Mouse (Mus musculus) lung, postnatal 0 days (tissue): ENCODE data around the gene Mbd3l1. TPM values are rescaled to one million over a fixed set of nuclear protein-coding genes. Genes with fewer than 3 reads are reported as not detected.

ENCODE experiments used
- ATAC-seq: fragments of 200-750 bp; cut with Nextera tagmentation; 2 replicates; pipeline ENCODE4 v1.8.0; 2017; ENCODE audit warnings: moderate library complexity
- DNase-seq: peaks from one replicate; pipeline ENCODE4 v3.0.0-alpha.2; 2016; ENCODE audit warnings: low spot score
- H3K27ac ChIP-seq: fragments of 300-500 bp; sonication (generic); 2 replicates; pipeline ENCODE4 v1.5.1; 2014; ENCODE audit warnings: antibody characterized with exemption, mild to moderate bottlenecking, low read length, mixed read lengths
- H3K27me3 ChIP-seq: fragments of 300-500 bp; sonication (generic); replicated peaks from 2 replicates; pipeline ENCODE4 v1.6.1; 2014; ENCODE audit warnings: low read length, mixed read lengths; ENCODE audit not compliant: insufficient read depth
- H3K36me3 ChIP-seq: fragments of 300-500 bp; sonication (generic); 2 replicates; pipeline ENCODE4 v1.6.1; 2014; ENCODE audit warnings: low read length, mixed read lengths; ENCODE audit not compliant: insufficient read depth
- H3K4me1 ChIP-seq: fragments of 300-500 bp; sonication (generic); 2 replicates; pipeline ENCODE4 v1.6.1; 2014; ENCODE audit warnings: antibody characterized with exemption, low read depth, low read length, mixed read lengths; ENCODE audit not compliant: insufficient read depth
- H3K4me2 ChIP-seq: fragments of 300-500 bp; sonication (generic); replicated peaks from 2 replicates; pipeline ENCODE4 v1.6.1; 2014; ENCODE audit warnings: low read depth, mild to moderate bottlenecking, low read length, moderate library complexity, mixed read lengths
- H3K4me3 ChIP-seq: fragments of 300-500 bp; sonication (generic); 2 replicates; pipeline ENCODE4 v1.5.1; 2014; ENCODE audit warnings: low read depth, low read length
- H3K9ac ChIP-seq: fragments of 300-500 bp; sonication (generic); replicated peaks from 2 replicates; pipeline ENCODE4 v1.6.1; 2014; ENCODE audit warnings: low read depth, mild to moderate bottlenecking
- H3K9me3 ChIP-seq: fragments of 300-500 bp; sonication (generic); 2 replicates; pipeline ENCODE4 v1.6.1; 2016; ENCODE audit warnings: low read length, mixed read lengths
- CTCF ChIP-seq: IDR thresholded peaks from 2 replicates; pipeline ENCODE4 v1.5.1; 2016; ENCODE audit warnings: antibody characterized with exemption, mild to moderate bottlenecking
- EP300 ChIP-seq: IDR thresholded peaks from 2 replicates; pipeline ENCODE4 v1.6.1; 2016; ENCODE audit warnings: antibody characterized with exemption, mild to moderate bottlenecking, control low read depth
- WGBS: fragments of 180-500 bp; shearing (Covaris S2); extraction: QIAGEN DNeasy Blood & Tissue Kit; methylation state at CpG from one replicate; pipeline ENCODE4 v1.1.7; 2014; 5-methylcytosine and 5-hydroxymethylcytosine counted together
- microRNA-seq: library from miRNA; unstranded; fragments of <30 nt; microRNA quantifications from one replicate; pipeline ENCODE4, GENCODE M21; 2016
- polyA plus RNA-seq: library from polyadenylated mRNA; unstranded; fragments of >200 nt; fragmentation: Nextera tagmentation; extraction: Ambion mirVana; gene quantifications from 2 replicates; pipeline ENCODE4 v1.2.1, GENCODE M21; 2015

Mbd3l1 gene
- polyA plus RNA-seq, 1 experiment from 2014 or later, result not detected

GRCm38 (mm10) chr9:18473324-18474128 is 4.6 kb upstream of the Mbd3l1 start:
- peak overlapping the region; percentile 56 for H3K4me3 ChIP-seq
- DNase-seq, result peak; percentile 91
- H3K27ac ChIP-seq, result peak overlapping the region; percentile 88
- no peaks in the 10 kb centered on the region for H3K27me3 ChIP-seq
- H3K9me3 ChIP-seq, result no peaks in the 10 kb centered on the region
- H3K9ac ChIP-seq, result peak overlapping the region; percentile 51
- TF ChIP-seq CTCF (no peak; the same call in 1 of the 2 replicates), EP300 (0 out of 2 replicates have a peak, but pooled peaks have one; percentile 29)
- no peaks in the 10 kb centered on the region for H3K36me3 ChIP-seq
- ATAC-seq, result peak; percentile 98
- H3K4me1 ChIP-seq, result no peaks in the 10 kb centered on the region
- 4% methylated on average over 39 of the region's 39 CpGs for WGBS
- peak overlapping the region; percentile 64 for H3K4me2 ChIP-seq

GRCm38 (mm10) chr9:18508098-18508497 is 29.9 kb downstream of the Mbd3l1 start:
- WGBS, result 38% methylated on average over 2 of the region's 2 CpGs
- Histone ChIP-seq H3K4me3 (no peak overlapping the region), H3K27me3 (no peaks in the 10 kb centered on the region), H3K9me3 (no peaks in the 10 kb centered on the region), H3K9ac (no peak overlapping the region), H3K36me3 (no peaks in the 10 kb centered on the region), H3K4me1 (no peaks in the 10 kb centered on the region), H3K4me2 (no peak overlapping the region), H3K27ac (no peak overlapping the region)
- DNase-seq (no peak), ATAC-seq (no peak)
- TF ChIP-seq EP300 (no peak), CTCF (no peak)

Small RNA genes lying within 50 kb of the gene (microRNA-seq; reads per million reads assigned to microRNA genes)
- not detected for gene Gm22854

Other genes with a start within 250 kb of the Mbd3l1 start
- gene Chordc1, start 186.2 kb upstream of the Mbd3l1 start, polyA plus RNA-seq, result 48.7 and 58.5 TPM in 2 replicates
- 4.8 TPM in 2 replicates for gene Naalad2, start 75.4 kb upstream of the Mbd3l1 start, polyA plus RNA-seq
- not detected in 2 replicates for gene Ubtfl1, start 73.9 kb upstream of the Mbd3l1 start, polyA plus RNA-seq
- gene Mbd3l2, start 47.7 kb upstream of the Mbd3l1 start, polyA plus RNA-seq, result not detected in 2 replicates
- gene Zfp558, start 91 bp upstream of the Mbd3l1 start, polyA plus RNA-seq, result 1.5 and 2.0 TPM in 2 replicates
- 1.9 and 2.6 TPM in 2 replicates for gene Muc16, start 196.2 kb downstream of the Mbd3l1 start, polyA plus RNA-seq